Mouse (Mus musculus) midbrain, embryonic 10.5 days (tissue): ENCODE results near the gene Dmrtc2. TPM values are rescaled to one million over a fixed set of nuclear protein-coding genes. Genes with fewer than 3 reads are reported as not detected.
"Not testable (repeated sequence)": the region's sequence is repeated elsewhere in the genome, so short reads cannot be mapped to it uniquely, and the experiment has no call there.

Source experiments
- DNase-seq: peaks from one replicate; pipeline ENCODE4 v3.0.0-alpha.2; 2017; ENCODE audit warnings: low spot score
- H3K27ac ChIP-seq: fragments of 300-500 bp; sonication (generic); replicated peaks from 2 replicates; pipeline ENCODE4 v1.5.1; 2016; ENCODE audit warnings: mild to moderate bottlenecking
- H3K27me3 ChIP-seq: fragments of 300-500 bp; sonication (generic); 2 replicates; pipeline ENCODE4 v1.6.1; 2016; ENCODE audit warnings: low read depth, mild to moderate bottlenecking; ENCODE audit not compliant: poor library complexity, severe bottlenecking
- H3K36me3 ChIP-seq: fragments of 300-500 bp; sonication (generic); 2 replicates; pipeline ENCODE4 v1.6.1; 2016; ENCODE audit warnings: mild to moderate bottlenecking, moderate library complexity
- H3K4me1 ChIP-seq: fragments of 300-500 bp; sonication (generic); 2 replicates; pipeline ENCODE4 v1.6.1; 2016
- H3K4me3 ChIP-seq: fragments of 300-500 bp; sonication (generic); 2 replicates; pipeline ENCODE4 v1.5.1; 2016; ENCODE audit warnings: mild to moderate bottlenecking, moderate library complexity
- H3K9me3 ChIP-seq: fragments of 300-500 bp; sonication (generic); replicated peaks from 2 replicates; pipeline ENCODE4 v1.6.1; 2016; ENCODE audit warnings: mild to moderate bottlenecking
- WGBS: fragments of 180-500 bp; shearing (Covaris S2); methylation state at CpG from one replicate; pipeline ENCODE4 v1.1.7; 2016; 5-methylcytosine and 5-hydroxymethylcytosine counted together
- polyA plus RNA-seq: library from polyadenylated mRNA; unstranded; fragments of >200 nt; fragmentation: Nextera tagmentation; extraction: Ambion mirVana; gene quantifications from 2 replicates; pipeline ENCODE4 v1.2.1, GENCODE M21; 2016

The Dmrtc2 gene
- polyA plus RNA-seq, 1 experiment from 2014 or later = not detected

DNA sequence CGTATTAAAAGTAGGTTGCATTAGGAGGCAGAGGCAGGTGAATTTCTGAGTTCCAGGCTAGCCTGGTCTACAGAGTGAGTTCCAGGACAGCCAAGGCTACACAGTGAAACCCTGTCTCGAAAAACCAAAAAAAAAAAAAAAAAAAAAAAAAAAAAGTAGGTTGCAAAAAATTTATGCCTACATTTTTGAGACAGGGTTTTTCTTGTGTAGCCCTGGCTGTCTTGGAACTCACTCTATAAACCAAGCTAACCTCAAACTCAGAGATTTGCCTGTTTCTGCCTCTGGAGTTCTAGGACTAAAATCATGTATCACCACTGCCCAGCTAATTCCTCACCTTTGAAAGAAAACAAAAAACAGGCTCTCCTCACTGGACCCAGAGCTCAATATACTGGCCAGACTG, 25.9 kb downstream of the Dmrtc2 start:
- peaks cover 11% of the 10 kb centered on the region for H3K36me3 ChIP-seq
- not testable (repeated sequence) for H3K9me3 ChIP-seq, H3K27ac ChIP-seq, H3K27me3 ChIP-seq, H3K4me3 ChIP-seq, H3K4me1 ChIP-seq, DNase-seq
- 98% methylated on average over 2 of the region's 2 CpGs for WGBS

- Histone ChIP-seq H3K9me3 (no peaks in the 10 kb centered on the region), H3K27me3 (no peaks in the 10 kb centered on the region), H3K4me1 (no peaks in the 10 kb centered on the region), H3K4me3 (no peak overlapping the region), H3K36me3 (peaks cover 6% of the 10 kb centered on the region), H3K27ac (no peak overlapping the region)
- 84% methylated on average over 8 of the region's 8 CpGs for WGBS
- no peak for DNase-seq
These were observed 26.4 kb downstream of the Dmrtc2 start for GRCm38 (mm10) chr7:24896269-24896668.

DNA sequence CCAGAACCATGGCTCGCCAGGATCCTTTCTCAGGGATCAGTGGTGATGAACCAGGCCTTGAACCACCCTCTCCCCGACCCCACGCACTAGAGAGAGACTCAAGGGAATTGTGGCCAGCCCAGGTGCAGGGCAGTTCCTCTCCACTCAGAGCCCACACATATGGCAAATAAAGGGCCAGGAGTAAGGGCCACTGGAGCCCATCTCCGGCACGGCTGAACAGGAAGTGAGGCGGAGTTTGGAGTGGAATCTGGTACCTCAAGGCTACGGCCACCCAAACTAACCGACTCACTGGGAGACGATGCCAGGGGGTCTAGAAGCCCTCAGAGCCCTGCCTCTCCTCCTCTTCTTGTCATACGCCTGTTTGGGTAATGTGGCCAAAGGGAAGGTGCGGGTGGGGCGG, 27.4 kb downstream of the Dmrtc2 start, which contains the start of gene Cd79a:
TSS of gene Cd79a (plus strand) at position 158 of the 400 bp plus-strand sequence.
- peaks cover under 1% of the 10 kb centered on the region; the same call in 1 of the 2 replicates for H3K4me1 ChIP-seq
- H3K27ac ChIP-seq = no peak within 1 kb of the TSS
- 0 out of 2 replicates have a peak, but pooled peaks cover 5% of the 10 kb centered on the region for H3K36me3 ChIP-seq
- H3K9me3 ChIP-seq = no peaks in the 10 kb centered on the region
- no peak for DNase-seq
- WGBS = 81% methylated on average over 12 of the region's 12 CpGs
- no peaks in the 10 kb centered on the region for H3K27me3 ChIP-seq
- no peak within 1 kb of the TSS for H3K4me3 ChIP-seq

- no peak overlapping the region for H3K4me3 ChIP-seq
- no peaks in the 10 kb centered on the region for H3K27me3 ChIP-seq
- no peak overlapping the region for H3K27ac ChIP-seq
- no peaks in the 10 kb centered on the region for H3K36me3 ChIP-seq
- H3K4me1 ChIP-seq = peaks cover 7% of the 10 kb centered on the region
- WGBS = 81% methylated on average over 5 of the region's 5 CpGs
- H3K9me3 ChIP-seq = no peaks in the 10 kb centered on the region
- DNase-seq = no peak
These were observed 28.1 kb downstream of the Dmrtc2 start for GRCm38 (mm10) chr7:24897959-24898358.

- 81% methylated on average over 6 of the region's 6 CpGs for WGBS
- Histone ChIP-seq H3K36me3 (no peaks in the 10 kb centered on the region), H3K27ac (no peak overlapping the region), H3K27me3 (no peaks in the 10 kb centered on the region), H3K4me1 (peaks cover 34% of the 10 kb centered on the region), H3K4me3 (no peak overlapping the region), H3K9me3 (no peaks in the 10 kb centered on the region)
- no peak for DNase-seq
These were observed 31.3 kb downstream of the Dmrtc2 start for GRCm38 (mm10) chr7:24901114-24901513.

- no peak for DNase-seq
- Histone ChIP-seq H3K4me3 (no peak overlapping the region), H3K27me3 (no peaks in the 10 kb centered on the region), H3K27ac (no peak overlapping the region), H3K4me1 (peaks cover 38% of the 10 kb centered on the region), H3K36me3 (no peaks in the 10 kb centered on the region), H3K9me3 (no peaks in the 10 kb centered on the region)
- WGBS = 72% methylated on average over 1 of the region's 1 CpGs
These were observed 32.0 kb downstream of the Dmrtc2 start for GRCm38 (mm10) chr7:24901842-24902241.

- no peaks in the 10 kb centered on the region for H3K27me3 ChIP-seq
- H3K36me3 ChIP-seq = no peaks in the 10 kb centered on the region
- H3K27ac ChIP-seq = peak overlapping the region; percentile 88
- H3K4me1 ChIP-seq = peaks cover 42% of the 10 kb centered on the region
- no peak for DNase-seq
- peak overlapping the region; percentile 79 for H3K4me3 ChIP-seq
- H3K9me3 ChIP-seq = no peaks in the 10 kb centered on the region
- 65% methylated on average over 2 of the region's 2 CpGs for WGBS
These were observed 32.4 kb downstream of the Dmrtc2 start for GRCm38 (mm10) chr7:24902264-24902629.

- DNase-seq = peak; percentile 54
- H3K4me1 ChIP-seq = peaks cover 46% of the 10 kb centered on the region
- peak within 1 kb of the TSS; percentile 88 for H3K27ac ChIP-seq
These were observed 33.0 kb downstream of the Dmrtc2 start, which contains the start of gene Arhgef1 for GRCm38 (mm10) chr7:24902630-24903443. TSS of gene Arhgef1 (plus strand) at chr7:24902912.

DNA sequence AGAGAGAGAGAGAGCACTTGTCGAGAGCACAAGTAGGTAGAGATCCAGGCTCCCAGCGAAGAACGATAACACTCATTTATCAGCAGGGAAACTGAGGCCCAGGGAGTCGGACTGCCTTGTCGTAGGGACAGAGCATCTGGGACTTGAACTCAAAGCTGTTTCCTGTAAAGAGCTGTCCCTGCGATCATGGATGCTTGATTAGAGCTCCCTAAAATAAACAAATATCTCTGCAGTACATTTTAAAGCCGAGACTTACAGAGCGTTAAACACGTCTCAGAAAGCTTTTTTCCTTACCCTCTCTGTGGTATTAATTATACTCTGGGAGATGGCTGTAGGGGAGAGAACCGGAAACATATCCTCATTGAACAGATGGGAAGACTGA, 33.6 kb downstream of the Dmrtc2 start:
- DNase-seq = no peak
- no peaks in the 10 kb centered on the region for H3K9me3 ChIP-seq
- WGBS = 42% methylated on average over 10 of the region's 10 CpGs
- H3K27me3 ChIP-seq = no peaks in the 10 kb centered on the region
- peaks cover 10% of the 10 kb centered on the region for H3K36me3 ChIP-seq
- H3K4me1 ChIP-seq = peaks cover 46% of the 10 kb centered on the region
- H3K4me3 ChIP-seq = peak overlapping the region; percentile 79
- peak overlapping the region; percentile 88; the same call in 1 of the 2 replicates for H3K27ac ChIP-seq

More at GRCm38 (mm10) chr7:24902630-24903443, 33.0 kb downstream of the Dmrtc2 start, which contains the start of gene Arhgef1:
- Histone ChIP-seq H3K27me3 (no peaks in the 10 kb centered on the region), H3K4me3 (peak within 1 kb of the TSS; percentile 79), H3K9me3 (no peaks in the 10 kb centered on the region), H3K36me3 (peaks cover 4% of the 10 kb centered on the region)
- 6% methylated on average over 57 of the region's 68 CpGs for WGBS

GRCm38 (mm10) chr7:24904070-24904483, 34.2 kb downstream of the Dmrtc2 start:
- H3K9me3 ChIP-seq = no peaks in the 10 kb centered on the region
- peak; percentile 97 for DNase-seq
- peaks cover 16% of the 10 kb centered on the region for H3K36me3 ChIP-seq
- WGBS = 0% methylated on average over 30 of the region's 30 CpGs
- H3K4me3 ChIP-seq = peak overlapping the region; percentile 79
- no peaks in the 10 kb centered on the region for H3K27me3 ChIP-seq
- peak overlapping the region; percentile 86 for H3K27ac ChIP-seq
- peaks cover 46% of the 10 kb centered on the region for H3K4me1 ChIP-seq

DNA sequence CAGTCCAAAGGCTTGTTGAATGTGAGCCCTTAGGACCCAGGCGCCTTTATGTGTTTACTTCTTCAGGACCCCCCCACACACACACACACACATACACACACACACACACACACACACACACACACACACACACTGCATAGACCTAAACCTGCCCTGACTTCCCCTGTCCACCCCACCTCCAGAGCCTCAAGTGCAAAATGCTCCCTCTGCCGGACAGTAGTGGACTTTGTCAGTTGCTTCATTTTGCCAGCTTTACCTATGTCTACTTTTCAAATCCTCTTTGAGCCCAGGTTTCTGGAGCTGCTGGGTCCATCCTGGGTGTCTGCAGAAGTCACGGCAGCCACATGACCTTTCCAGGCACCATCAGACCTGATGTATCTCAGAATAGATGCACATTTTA, 35.1 kb downstream of the Dmrtc2 start:
- no peaks in the 10 kb centered on the region for H3K27me3 ChIP-seq
- peaks cover 46% of the 10 kb centered on the region for H3K4me1 ChIP-seq
- H3K4me3 ChIP-seq = peak overlapping the region; percentile 79
- DNase-seq = peak; percentile 63
- peak overlapping the region; percentile 86; the same call in 1 of the 2 replicates for H3K27ac ChIP-seq
- no peaks in the 10 kb centered on the region for H3K9me3 ChIP-seq
- WGBS = 22% methylated on average over 3 of the region's 3 CpGs
- peaks cover 24% of the 10 kb centered on the region for H3K36me3 ChIP-seq

DNA sequence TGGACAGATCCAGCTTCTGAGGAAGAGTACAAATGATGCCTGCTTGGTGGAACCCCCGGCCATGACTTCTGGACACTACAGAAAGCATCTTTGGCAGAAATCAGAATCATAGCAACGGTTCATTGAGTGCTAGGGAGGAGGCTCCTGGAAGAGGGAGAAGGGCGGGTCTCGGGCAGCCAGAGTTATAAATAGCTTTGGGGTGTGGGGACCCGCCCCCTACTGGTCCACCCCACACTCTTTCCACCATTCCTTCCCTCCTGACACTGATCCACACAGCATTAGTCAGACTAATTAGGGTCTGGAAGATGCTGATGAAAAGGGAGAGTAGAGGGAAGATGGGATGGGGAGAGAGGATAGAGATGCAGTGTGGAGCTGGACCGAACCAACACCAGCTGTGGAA, 36.7 kb downstream of the Dmrtc2 start:
- WGBS = 45% methylated on average over 6 of the region's 6 CpGs
- Histone ChIP-seq H3K27ac (no peak overlapping the region), H3K4me3 (no peak overlapping the region)

GRCm38 (mm10) chr7:24907211-24907748, 37.4 kb downstream of the Dmrtc2 start:
- DNase-seq = no peak
- peaks cover 45% of the 10 kb centered on the region for H3K4me1 ChIP-seq
- H3K36me3 ChIP-seq = peaks cover 37% of the 10 kb centered on the region
- no peaks in the 10 kb centered on the region for H3K27me3 ChIP-seq
- 29% methylated on average over 13 of the region's 13 CpGs for WGBS
- no peaks in the 10 kb centered on the region for H3K9me3 ChIP-seq
- no peak overlapping the region for H3K27ac ChIP-seq
- H3K4me3 ChIP-seq = no peak overlapping the region

More for the DNA sequence above, 36.7 kb downstream of the Dmrtc2 start:
- H3K9me3 ChIP-seq = no peaks in the 10 kb centered on the region
- H3K4me1 ChIP-seq = peaks cover 46% of the 10 kb centered on the region
- H3K36me3 ChIP-seq = peaks cover 30% of the 10 kb centered on the region
- no peak for DNase-seq
- no peaks in the 10 kb centered on the region for H3K27me3 ChIP-seq
